Mouse (Mus musculus): ENCODE measurements around the gene Myo16. TPM values are rescaled to one million over a fixed set of nuclear protein-coding genes. Genes with fewer than 3 reads are reported as not detected.

The Myo16 gene
- total RNA-seq, 1 experiment from 2014 or later: not detected

- no peak for ATAC-seq (replicated peaks in 1 of 2; ENCODE audit: insufficient read depth in 1 of 2, low FRiP score in 2 of 2, low TSS enrichment in 1 of 2, low read depth in 1 of 2, poor library complexity in 2 of 2, severe bottlenecking in 2 of 2)
Observed at GRCm38 (mm10) chr8:10418013-10418412, 264.3 kb downstream of the Myo16 start.

DNA sequence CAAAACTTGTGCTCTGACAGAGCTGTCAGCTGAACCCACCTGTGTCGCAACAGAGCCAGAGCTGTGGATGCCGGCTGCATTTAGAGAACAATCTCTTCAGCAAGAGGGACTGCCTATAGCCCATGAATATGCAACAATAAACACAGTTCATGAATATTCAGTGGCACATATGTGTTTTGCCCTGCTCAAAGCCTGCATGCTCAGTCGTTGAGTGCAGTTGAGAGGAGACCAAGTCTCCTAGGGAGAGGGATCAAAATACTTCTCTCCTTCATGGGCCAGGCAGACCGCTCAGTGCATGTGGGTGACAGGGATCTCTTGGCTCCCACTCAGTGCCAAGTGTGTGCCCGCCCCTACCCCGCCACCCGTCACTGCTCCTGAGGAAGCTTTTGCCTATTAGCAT, 265.3 kb downstream of the Myo16 start:
- ATAC-seq (replicated peaks in 1 of 2; ENCODE audit: insufficient read depth in 1 of 2, low FRiP score in 2 of 2, low TSS enrichment in 1 of 2, low read depth in 1 of 2, poor library complexity in 2 of 2, severe bottlenecking in 2 of 2): no peak

DNA sequence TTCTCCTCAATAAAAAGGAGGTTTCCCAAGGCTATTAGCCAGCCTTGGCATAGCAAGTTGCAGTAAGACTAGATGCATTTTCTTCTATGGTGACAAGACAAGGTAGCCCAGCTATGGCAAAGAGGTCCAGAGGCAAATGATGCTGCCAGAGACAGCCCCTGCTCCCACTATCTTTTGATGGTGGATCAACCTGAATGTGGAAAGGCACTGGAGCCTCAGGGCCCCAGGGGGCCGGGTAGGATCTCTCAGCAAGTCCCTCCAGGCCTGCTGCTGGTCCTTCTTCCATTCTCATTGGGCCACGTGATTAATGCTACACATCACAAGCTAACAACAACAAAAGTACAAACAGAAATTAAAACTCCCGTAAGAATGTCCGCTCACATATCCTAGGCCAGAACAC, 266.0 kb downstream of the Myo16 start:
- ATAC-seq (replicated peaks in 1 of 2; ENCODE audit: insufficient read depth in 1 of 2, low FRiP score in 2 of 2, low TSS enrichment in 1 of 2, low read depth in 1 of 2, poor library complexity in 2 of 2, severe bottlenecking in 2 of 2): no peak

DNA sequence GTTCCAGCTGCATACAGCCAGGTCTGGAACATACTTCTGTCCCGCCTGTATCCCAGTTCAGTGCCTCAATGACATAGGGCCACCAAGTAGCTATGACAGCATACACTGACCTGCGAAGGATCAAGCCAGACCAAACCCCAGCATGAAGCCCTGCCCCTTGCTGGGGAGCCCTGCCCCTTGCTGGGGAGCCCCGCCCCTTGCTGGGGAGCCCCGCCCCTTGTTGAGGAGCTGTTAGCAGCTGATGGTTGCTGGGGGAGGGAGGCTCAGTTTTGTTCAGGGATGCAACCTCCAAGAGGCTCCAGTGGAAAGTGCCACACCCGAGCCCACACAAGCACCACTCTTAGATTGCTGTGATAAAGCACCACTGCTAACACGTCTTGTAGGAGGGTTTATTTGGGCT, 266.8 kb downstream of the Myo16 start:
- no peak for ATAC-seq (replicated peaks in 1 of 2; ENCODE audit: insufficient read depth in 1 of 2, low FRiP score in 2 of 2, low TSS enrichment in 1 of 2, low read depth in 1 of 2, poor library complexity in 2 of 2, severe bottlenecking in 2 of 2)

DNA sequence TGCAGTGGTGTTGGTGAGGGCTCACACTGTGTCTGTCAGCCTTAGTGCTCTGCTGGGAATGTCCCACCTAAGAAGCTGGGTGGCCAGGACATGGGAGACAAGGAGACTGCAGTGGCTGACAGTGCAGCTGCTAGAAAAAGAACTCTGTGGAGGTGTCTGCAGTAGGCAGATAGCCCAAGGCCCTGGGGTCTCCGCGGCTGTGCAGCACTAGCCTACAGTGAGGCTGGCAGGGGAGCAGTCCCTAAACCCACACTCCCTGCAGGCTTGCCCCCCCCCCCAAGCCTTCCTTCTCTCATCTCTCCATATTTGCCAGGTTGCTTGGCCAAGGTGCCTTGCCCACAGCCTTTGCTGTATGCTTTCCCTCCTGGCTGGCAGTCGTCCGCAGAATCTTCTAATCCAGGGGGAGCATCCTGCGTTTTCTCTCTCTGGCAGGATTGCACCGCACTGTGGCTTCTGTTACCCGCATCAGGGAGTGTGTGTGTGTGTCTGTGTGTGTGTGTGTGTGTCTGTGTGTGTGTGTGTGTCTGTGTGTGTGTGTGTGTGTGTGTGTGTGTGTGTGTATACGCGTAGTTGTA, 267.9 kb downstream of the Myo16 start:
- ATAC-seq (replicated peaks in 1 of 2; ENCODE audit: insufficient read depth in 1 of 2, low FRiP score in 2 of 2, low TSS enrichment in 1 of 2, low read depth in 1 of 2, poor library complexity in 2 of 2, severe bottlenecking in 2 of 2): no peak

DNA sequence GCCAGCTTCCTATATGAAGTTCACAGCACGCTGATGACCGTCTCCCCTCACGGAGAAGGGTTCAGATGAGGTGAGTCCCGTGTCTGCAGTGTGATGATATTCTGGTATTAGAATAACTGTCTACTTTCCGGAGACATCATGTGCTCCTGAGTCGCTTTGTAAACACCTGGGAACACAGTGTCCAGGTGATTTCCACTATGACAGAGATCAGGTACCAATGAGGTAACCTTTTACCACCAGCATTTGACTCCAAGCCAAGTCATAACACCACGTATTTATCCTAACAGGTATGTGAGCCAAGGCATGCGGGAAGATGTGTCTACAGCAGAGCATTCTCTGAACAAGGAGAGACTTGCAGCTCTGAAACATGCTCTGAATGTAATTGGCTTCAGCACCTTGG, 281.8 kb downstream of the Myo16 start:
- ATAC-seq (replicated peaks in 1 of 2; ENCODE audit: insufficient read depth in 1 of 2, low FRiP score in 2 of 2, low TSS enrichment in 1 of 2, low read depth in 1 of 2, poor library complexity in 2 of 2, severe bottlenecking in 2 of 2): no peak

DNA sequence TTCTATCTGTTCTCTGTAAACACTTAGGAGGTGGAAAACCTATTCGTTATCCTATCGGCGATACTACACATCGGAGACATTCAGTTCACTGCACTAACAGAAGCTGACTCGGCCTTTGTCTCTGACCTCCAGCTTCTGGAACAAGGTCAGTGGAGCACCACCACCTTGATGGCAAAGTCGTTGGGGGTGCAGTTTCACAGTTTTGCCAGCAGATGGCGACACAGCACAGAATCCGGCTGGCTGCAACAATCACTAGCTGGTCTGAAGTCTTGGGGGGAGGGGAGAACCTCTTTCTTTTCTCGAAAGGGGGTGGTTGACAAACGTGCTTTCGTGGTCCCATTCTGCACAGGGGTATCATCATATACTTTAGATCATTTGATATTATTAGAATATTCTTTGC, 285.1 kb downstream of the Myo16 start:
- ATAC-seq (replicated peaks in 1 of 2; ENCODE audit: insufficient read depth in 1 of 2, low FRiP score in 2 of 2, low TSS enrichment in 1 of 2, low read depth in 1 of 2, poor library complexity in 2 of 2, severe bottlenecking in 2 of 2): 0 out of 4 replicates have a peak, but pooled peaks of 1 of the 2 experiments have one; percentile 58

DNA sequence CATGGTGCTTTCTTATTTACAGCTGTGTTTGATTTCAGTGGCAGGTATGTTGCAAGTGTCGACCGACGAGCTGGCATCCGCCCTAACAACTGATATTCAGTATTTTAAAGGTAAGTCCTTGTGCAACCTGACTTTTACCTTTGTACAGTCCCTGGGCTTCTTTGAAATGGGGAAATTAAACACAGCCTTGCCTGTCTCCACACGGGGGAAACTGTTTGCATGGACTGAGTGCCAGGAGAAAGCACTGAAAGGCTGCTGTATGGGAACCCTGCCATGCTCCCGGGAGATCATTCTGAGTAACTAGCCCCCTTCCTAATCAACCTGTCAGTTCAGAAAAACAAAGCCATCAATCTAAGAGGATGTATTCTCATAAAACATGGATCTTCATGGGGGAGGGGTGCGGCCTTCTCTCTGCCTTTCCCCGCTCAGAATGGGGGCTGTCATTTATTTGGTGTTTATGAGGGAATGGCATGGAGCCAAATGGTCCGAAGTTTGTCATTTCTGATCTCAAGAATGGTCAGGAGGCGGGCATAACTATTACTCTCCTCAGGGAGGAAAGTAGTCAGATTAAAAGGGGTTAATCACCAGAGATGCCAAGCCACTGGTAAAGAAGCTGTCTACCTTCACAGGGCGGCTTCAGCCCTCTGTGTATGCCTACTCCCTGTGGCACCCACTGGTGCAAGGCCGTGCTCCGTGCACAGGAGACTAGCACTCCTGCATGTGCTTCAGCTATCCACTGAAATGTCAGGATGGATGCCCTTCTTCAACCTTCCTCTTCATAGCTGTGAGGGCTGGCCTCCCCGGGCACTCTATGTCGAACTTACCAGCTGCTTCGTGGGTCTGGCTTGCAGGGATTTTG, 286.1 kb downstream of the Myo16 start:
- ATAC-seq (replicated peaks in 1 of 2; ENCODE audit: insufficient read depth in 1 of 2, low FRiP score in 2 of 2, low TSS enrichment in 1 of 2, low read depth in 1 of 2, poor library complexity in 2 of 2, severe bottlenecking in 2 of 2): no peak

- no peak for ATAC-seq (replicated peaks in 1 of 2; ENCODE audit: insufficient read depth in 1 of 2, low FRiP score in 2 of 2, low TSS enrichment in 1 of 2, low read depth in 1 of 2, poor library complexity in 2 of 2, severe bottlenecking in 2 of 2)
Observed at GRCm38 (mm10) chr8:10442562-10442961, 288.9 kb downstream of the Myo16 start.

DNA sequence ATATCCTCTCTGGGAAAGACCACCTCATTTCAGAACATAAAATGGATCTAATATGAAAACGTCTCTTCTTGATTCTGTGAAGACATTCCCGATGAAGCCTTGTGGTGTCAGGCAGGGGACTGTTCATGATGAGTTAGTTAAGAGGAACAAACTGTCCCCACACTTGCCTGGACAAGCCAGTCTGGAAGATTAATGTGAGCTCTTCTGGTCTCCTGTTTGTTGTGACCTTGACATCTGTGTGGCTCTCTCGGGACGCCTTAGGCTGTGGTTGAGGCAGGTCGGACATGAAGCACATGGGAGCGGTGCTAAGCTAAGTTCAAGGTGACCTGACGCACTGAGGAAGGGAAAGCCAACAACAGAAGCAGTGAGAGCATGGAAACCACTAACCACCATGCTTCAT, 291.3 kb downstream of the Myo16 start:
- ATAC-seq (replicated peaks in 1 of 2; ENCODE audit: insufficient read depth in 1 of 2, low FRiP score in 2 of 2, low TSS enrichment in 1 of 2, low read depth in 1 of 2, poor library complexity in 2 of 2, severe bottlenecking in 2 of 2): no peak

- ATAC-seq (replicated peaks in 1 of 2; ENCODE audit: insufficient read depth in 1 of 2, low FRiP score in 2 of 2, low TSS enrichment in 1 of 2, low read depth in 1 of 2, poor library complexity in 2 of 2, severe bottlenecking in 2 of 2): peak; percentile 91 to 96
Observed at GRCm38 (mm10) chr8:10448545-10448944, 294.8 kb downstream of the Myo16 start.

GRCm38 (mm10) chr8:10453046-10453445, 299.3 kb downstream of the Myo16 start:
- no peak for ATAC-seq (replicated peaks in 1 of 2; ENCODE audit: insufficient read depth in 1 of 2, low FRiP score in 2 of 2, low TSS enrichment in 1 of 2, low read depth in 1 of 2, poor library complexity in 2 of 2, severe bottlenecking in 2 of 2)

DNA sequence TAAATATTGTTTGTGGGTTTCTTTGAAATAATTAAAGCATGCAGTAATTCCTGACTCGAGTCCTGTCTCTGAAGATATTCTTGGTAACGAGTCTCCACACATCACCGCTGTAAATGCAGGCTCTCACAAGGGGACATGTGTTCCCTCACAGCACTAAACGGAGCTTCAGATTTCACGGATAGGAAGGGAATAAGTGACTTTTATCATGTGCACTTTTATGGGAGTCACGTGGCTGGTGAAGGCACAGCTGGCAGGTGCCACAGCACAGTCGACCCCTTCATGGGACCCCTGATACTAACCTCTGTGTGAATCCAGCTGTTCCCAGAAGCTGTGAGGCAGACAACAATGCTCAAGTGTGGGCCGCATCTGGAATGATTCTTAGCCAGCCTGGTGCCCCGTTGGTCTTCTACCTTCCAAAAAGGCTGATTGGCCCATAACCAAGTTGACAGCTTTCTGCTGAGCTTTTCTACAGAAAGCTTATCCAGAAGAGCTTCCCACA, 304.5 kb downstream of the Myo16 start:
- ATAC-seq (replicated peaks in 1 of 2; ENCODE audit: insufficient read depth in 1 of 2, low FRiP score in 2 of 2, low TSS enrichment in 1 of 2, low read depth in 1 of 2, poor library complexity in 2 of 2, severe bottlenecking in 2 of 2): no peak

GRCm38 (mm10) chr8:10462271-10462670, 308.6 kb downstream of the Myo16 start:
- ATAC-seq (replicated peaks in 1 of 2; ENCODE audit: insufficient read depth in 1 of 2, low FRiP score in 2 of 2, low TSS enrichment in 1 of 2, low read depth in 1 of 2, poor library complexity in 2 of 2, severe bottlenecking in 2 of 2): no peak

- peak; percentile 29 to 49; a peak in 1 of 4 replicates for ATAC-seq (replicated peaks in 1 of 2; ENCODE audit: insufficient read depth in 1 of 2, low FRiP score in 2 of 2, low TSS enrichment in 1 of 2, low read depth in 1 of 2, poor library complexity in 2 of 2, severe bottlenecking in 2 of 2)
Observed at GRCm38 (mm10) chr8:10468490-10468889, 314.8 kb downstream of the Myo16 start.

GRCm38 (mm10) chr8:10469658-10470057, 315.9 kb downstream of the Myo16 start:
- ATAC-seq (replicated peaks in 1 of 2; ENCODE audit: insufficient read depth in 1 of 2, low FRiP score in 2 of 2, low TSS enrichment in 1 of 2, low read depth in 1 of 2, poor library complexity in 2 of 2, severe bottlenecking in 2 of 2): no peak

GRCm38 (mm10) chr8:10470280-10470679, 316.6 kb downstream of the Myo16 start:
- no peak for ATAC-seq (replicated peaks in 1 of 2; ENCODE audit: insufficient read depth in 1 of 2, low FRiP score in 2 of 2, low TSS enrichment in 1 of 2, low read depth in 1 of 2, poor library complexity in 2 of 2, severe bottlenecking in 2 of 2)

DNA sequence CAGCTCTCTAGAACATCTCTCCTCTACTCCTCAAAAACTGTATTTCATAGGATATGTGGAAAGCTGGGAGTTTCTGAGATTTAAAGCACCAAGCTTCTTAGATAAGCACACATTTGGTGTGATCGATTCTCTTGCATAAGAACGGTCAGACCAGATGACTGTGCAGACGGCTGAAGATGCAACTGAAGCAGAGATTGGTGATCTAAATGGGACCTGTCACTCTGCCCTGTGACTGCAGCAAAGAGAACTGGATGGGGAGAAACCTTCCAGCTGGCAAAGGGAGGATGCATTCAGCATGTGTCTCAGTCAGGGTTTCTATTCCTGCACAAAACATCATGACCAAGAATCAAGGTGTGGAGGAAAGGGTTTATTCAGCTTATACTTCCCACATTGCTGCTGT, 318.7 kb downstream of the Myo16 start:
- ATAC-seq (replicated peaks in 1 of 2; ENCODE audit: insufficient read depth in 1 of 2, low FRiP score in 2 of 2, low TSS enrichment in 1 of 2, low read depth in 1 of 2, poor library complexity in 2 of 2, severe bottlenecking in 2 of 2): no peak

- no peak for ATAC-seq (replicated peaks in 1 of 2; ENCODE audit: insufficient read depth in 1 of 2, low FRiP score in 2 of 2, low TSS enrichment in 1 of 2, low read depth in 1 of 2, poor library complexity in 2 of 2, severe bottlenecking in 2 of 2)
Observed at GRCm38 (mm10) chr8:10474446-10474845, 320.7 kb downstream of the Myo16 start.

Data from hematopoietic stem cell, adult 5-6 weeks (primary cell).